In the genomic region with DNA sequence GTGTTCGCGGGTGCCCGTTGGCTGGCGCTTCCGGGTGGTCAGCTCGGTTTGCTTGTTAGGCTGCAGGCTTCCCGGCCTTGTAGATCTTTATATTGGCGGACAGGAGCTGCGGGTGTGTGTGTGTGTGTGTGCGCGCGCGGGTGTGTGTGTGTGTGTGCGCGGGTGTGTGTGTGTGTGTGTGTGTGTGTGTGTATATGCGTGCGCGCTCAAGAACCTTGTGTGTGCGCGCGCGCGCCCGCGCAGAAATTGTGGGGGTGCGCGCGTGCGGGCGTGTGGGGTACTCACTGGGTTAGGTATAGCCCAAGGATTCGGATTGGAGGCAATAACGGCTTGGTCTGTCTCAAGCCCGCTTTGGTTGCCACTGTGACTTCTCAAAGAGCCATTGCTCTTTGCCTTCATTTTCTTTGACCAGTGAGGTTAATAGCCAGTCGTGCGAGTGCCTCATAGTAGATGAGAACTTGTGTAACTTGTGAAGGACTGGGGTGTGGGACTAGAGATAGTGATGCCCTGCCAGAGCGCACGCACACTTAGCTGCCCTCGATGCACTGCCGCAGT, we compare ENCODE assay signal across 1 mouse cellular context.
TF ChIP-seq lines count a peak whose summit lies in the region.

No protein-coding gene starts in this region.

TF ChIP-seq in MEL, 35 proteins besides CTCF, POLR2A, EP300 and RAD21 (continued from another document):
- TF ChIP-seq TBP (IDR thresholded peaks at IDR 0.05; ENCODE audit: low read depth, low read length) = 0 out of 2 replicates have a peak, but pooled peaks have one; percentile 24
- no peak for TF ChIP-seq ZNF384 (IDR thresholded peaks at IDR 0.05; ENCODE audit: low read depth, low read length)
- TF ChIP-seq USF2 (IDR thresholded peaks at IDR 0.05; ENCODE audit: borderline replicate concordance in 1 of 2, insufficient read depth in 1 of 2, low read depth in 1 of 2, low read length in 2 of 2) = no peak
- no peak for TF ChIP-seq ZC3H11A (IDR thresholded peaks at IDR 0.05; ENCODE audit: low read depth, low read length)
- TF ChIP-seq MYC (IDR thresholded peaks at IDR 0.05; ENCODE audit: low read depth, low read length) = no peak
- TF ChIP-seq MAZ (IDR thresholded peaks at IDR 0.05; ENCODE audit: low read depth, low read length) = no peak
- no peak for TF ChIP-seq MAX (IDR thresholded peaks at IDR 0.05; ENCODE audit: low read length)
- TF ChIP-seq NRF1 (IDR thresholded peaks at IDR 0.05; ENCODE audit: insufficient read depth, low read depth, low read length, poor library complexity, severe bottlenecking) = peak; percentile 58
- no peak for TF ChIP-seq ELF1 (IDR thresholded peaks at IDR 0.05; ENCODE audit: low read depth, low read length)
- no peak for TF ChIP-seq POLR2AphosphoS5 (IDR thresholded peaks at IDR 0.05; ENCODE audit: borderline replicate concordance, low read depth, low read length)
- TF ChIP-seq BHLHE40 (IDR thresholded peaks at IDR 0.05; ENCODE audit: borderline replicate concordance, low read depth, low read length) = no peak
- TF ChIP-seq E2F4 (IDR thresholded peaks at IDR 0.05; ENCODE audit: borderline replicate concordance, low read depth, low read length) = no peak
